Mouse (Mus musculus): ENCODE measurements around the gene Mgat2. TPM values are rescaled to one million over a fixed set of nuclear protein-coding genes. Genes with fewer than 3 reads are reported as not detected.

Gene Mgat2
- total RNA-seq, 2 experiments from 2014 or later, result 111 to 153 TPM

- no peak for ATAC-seq (replicated peaks; ENCODE audit: poor library complexity, severe bottlenecking)
Observed at GRCm38 (mm10) chr12:69175975-69176374, 8.0 kb upstream of the Mgat2 start.

- ATAC-seq (replicated peaks; ENCODE audit: poor library complexity, severe bottlenecking), result no peak
Observed at GRCm38 (mm10) chr12:69177526-69177925, 6.4 kb upstream of the Mgat2 start.

- ATAC-seq (replicated peaks; ENCODE audit: poor library complexity, severe bottlenecking), result no peak
Observed at GRCm38 (mm10) chr12:69179371-69179770, 4.6 kb upstream of the Mgat2 start.

- no peak for ATAC-seq (replicated peaks; ENCODE audit: poor library complexity, severe bottlenecking)
Observed at GRCm38 (mm10) chr12:69181800-69182199, 2.2 kb upstream of the Mgat2 start.

DNA sequence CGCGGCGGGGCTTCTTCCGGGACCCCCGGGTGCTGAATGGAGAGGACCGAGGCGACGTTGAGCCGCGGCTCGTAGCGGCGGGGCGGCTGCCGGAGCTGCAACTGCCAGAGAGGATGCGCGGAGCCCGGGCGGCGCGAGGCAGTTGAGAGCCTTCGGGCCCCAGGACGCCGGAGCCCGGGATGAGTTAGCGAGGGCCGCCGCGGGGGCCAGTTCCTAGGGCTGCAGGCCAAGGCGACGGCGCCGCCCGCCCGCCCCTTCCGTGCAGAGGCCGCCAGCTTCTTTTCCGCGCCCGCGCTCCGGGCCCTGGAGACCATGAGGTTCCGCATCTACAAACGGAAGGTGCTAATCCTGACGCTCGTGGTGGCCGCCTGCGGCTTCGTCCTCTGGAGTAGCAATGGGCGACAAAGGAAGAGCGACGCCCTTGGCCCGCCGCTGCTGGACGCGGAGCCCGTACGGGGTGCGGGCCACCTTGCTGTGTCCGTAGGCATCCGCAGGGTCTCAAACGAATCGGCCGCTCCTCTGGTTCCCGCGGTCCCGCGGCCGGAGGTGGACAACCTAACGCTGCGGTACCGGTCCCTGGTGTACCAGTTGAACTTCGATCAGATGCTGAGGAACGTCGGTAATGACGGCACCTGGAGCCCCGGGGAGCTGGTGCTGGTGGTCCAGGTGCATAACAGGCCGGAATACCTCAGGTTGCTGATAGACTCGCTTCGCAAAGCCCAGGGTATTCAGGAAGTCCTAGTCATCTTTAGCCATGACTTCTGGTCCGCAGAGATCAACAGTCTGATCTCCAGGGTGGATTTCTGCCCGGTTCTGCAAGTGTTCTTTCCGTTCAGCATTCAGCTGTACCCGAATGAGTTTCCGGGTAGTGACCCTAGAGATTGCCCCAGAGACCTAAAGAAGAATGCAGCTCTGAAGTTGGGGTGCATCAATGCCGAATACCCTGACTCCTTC lies 662 bp downstream of the Mgat2 start:
- ATAC-seq (replicated peaks; ENCODE audit: poor library complexity, severe bottlenecking), result peak; percentile 43

DNA sequence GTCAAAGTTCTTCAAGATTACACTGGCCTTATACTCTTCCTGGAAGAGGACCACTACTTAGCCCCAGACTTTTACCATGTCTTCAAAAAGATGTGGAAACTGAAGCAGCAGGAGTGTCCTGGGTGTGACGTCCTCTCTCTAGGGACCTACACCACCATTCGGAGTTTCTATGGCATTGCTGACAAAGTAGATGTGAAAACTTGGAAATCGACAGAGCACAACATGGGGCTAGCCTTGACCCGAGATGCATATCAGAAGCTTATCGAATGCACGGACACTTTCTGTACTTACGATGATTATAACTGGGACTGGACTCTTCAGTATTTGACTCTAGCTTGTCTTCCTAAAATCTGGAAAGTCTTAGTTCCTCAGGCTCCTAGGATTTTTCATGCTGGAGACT lies 1.4 kb downstream of the Mgat2 start:
- no peak for ATAC-seq (replicated peaks; ENCODE audit: poor library complexity, severe bottlenecking)

- ATAC-seq (replicated peaks; ENCODE audit: poor library complexity, severe bottlenecking), result no peak
Observed at GRCm38 (mm10) chr12:69186811-69187471, 3.0 kb downstream of the Mgat2 start.

- ATAC-seq (replicated peaks; ENCODE audit: poor library complexity, severe bottlenecking), result no peak
Observed at GRCm38 (mm10) chr12:69190074-69190473, 6.1 kb downstream of the Mgat2 start.

DNA sequence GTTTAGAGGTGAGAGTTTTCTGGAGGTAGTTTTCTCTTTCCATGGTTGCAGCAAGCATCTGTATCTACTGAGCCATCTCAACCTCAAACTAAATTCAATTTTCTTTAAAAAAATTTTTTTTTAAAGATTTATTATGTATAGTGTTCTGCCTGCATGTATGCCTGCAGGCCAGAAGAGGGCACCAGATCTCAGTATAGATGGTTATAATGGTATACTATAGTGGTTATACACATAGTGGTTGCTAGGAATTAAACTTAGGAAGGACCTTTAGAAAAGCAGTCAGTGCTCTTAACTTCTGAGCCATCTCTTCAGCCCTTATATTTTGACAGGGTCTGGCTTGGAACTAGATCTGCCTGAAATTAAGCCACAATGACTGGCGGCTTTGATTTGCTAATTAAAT lies 6.6 kb downstream of the Mgat2 start:
- ATAC-seq (replicated peaks; ENCODE audit: poor library complexity, severe bottlenecking), result peak; percentile 64

- no peak for ATAC-seq (replicated peaks; ENCODE audit: poor library complexity, severe bottlenecking)
Observed at GRCm38 (mm10) chr12:69191396-69191795, 7.4 kb downstream of the Mgat2 start.

DNA sequence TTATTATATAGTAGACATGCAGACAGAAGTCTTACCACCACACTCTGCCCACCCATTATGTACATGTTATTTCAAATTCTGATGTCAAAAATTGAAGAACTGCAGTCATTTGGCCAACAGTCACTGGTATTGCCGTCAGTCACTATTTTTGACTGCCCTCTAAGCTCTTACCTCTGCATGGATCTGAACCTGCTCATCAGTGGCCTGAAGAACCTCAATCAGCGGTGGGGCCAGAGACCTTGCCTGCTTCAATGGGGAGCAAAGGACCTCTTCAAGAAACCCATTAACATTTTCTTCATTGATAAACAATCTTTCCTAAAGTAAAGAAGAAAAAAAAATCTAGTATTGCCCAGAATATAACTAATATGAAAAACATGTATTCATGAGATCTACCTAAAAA lies 8.7 kb downstream of the Mgat2 start:
- ATAC-seq (replicated peaks; ENCODE audit: poor library complexity, severe bottlenecking), result no peak

- ATAC-seq (replicated peaks; ENCODE audit: poor library complexity, severe bottlenecking), result peak; percentile 82
Observed at GRCm38 (mm10) chr12:69196444-69197377, 12.8 kb downstream of the Mgat2 start, which contains the start of gene Gm49383. Gene Gm49383 (minus strand): TSS chr12:69197104.

- peak; percentile 59 for ATAC-seq (replicated peaks; ENCODE audit: poor library complexity, severe bottlenecking)
Observed at GRCm38 (mm10) chr12:69197378-69198163, 13.6 kb downstream of the Mgat2 start.

GRCm38 (mm10) chr12:69198164-69198535 lies 14.2 kb downstream of the Mgat2 start, which contains the start of gene Dnaaf2:
Gene Dnaaf2 (minus strand): TSS chr12:69198429.
- peak; percentile 21 for ATAC-seq (replicated peaks; ENCODE audit: poor library complexity, severe bottlenecking)

GRCm38 (mm10) chr12:69198985-69199384 lies 15.0 kb downstream of the Mgat2 start:
- ATAC-seq (replicated peaks; ENCODE audit: poor library complexity, severe bottlenecking), result no peak

DNA sequence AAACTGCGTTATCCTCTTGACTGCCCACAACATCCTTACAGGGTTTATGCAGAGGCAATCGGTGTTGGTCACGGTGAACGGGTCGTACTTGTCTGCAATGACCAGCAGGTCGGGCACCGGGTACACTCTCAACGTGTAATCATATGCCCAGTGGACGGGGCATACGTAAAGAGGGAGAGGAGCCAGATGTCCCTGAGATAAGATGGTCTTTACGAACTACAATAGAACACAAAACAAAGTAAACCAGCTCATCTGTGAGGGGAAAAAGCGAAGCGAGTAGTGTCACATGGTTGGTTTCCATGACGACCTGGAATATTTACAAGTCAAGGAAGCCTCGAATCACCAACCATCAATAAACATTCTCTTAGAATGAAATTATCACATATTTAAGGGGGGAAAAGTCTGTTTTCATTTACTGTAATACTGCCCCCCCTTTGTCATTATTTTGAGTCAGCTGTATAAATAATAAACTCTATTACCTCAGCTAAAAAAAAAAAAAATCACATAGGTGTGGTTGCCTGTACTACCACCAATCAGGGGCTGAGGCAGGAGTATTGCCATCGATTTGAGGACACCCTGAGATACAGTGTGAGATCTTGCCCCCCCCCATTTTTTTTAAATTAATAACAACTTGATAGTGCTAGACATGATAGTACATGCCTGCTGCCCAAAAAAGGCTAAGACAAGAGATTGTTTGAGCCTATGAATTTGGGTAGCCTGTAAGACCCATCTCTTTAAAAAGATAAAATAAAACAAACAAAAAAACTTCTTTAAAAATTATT lies 20.3 kb downstream of the Mgat2 start, which contains the start of gene Gm49384:
Gene Gm49384 (minus strand): TSS at position 216 of the 782 bp plus-strand sequence.
- no peak for ATAC-seq (replicated peaks; ENCODE audit: poor library complexity, severe bottlenecking)

DNA sequence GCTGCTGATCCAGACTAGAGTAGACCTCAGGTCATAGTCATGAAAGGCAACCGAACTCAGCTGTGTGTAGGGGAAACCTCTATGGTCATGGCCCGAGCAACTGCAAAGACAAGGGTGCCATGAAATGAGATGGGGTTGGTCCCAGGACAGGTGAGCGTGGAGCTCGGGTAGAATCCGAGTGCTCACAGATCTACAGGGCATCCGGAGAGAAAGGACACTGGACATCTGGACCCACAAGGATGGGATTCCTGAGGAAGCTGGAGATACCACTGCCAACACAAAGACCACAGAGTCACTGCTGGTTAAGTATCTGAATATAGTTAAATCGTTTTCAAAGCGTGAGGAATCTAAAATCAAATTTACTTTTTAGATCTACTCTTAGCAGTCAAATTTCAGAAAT lies 23.4 kb downstream of the Mgat2 start:
- no peak for ATAC-seq (replicated peaks; ENCODE audit: poor library complexity, severe bottlenecking)

DNA sequence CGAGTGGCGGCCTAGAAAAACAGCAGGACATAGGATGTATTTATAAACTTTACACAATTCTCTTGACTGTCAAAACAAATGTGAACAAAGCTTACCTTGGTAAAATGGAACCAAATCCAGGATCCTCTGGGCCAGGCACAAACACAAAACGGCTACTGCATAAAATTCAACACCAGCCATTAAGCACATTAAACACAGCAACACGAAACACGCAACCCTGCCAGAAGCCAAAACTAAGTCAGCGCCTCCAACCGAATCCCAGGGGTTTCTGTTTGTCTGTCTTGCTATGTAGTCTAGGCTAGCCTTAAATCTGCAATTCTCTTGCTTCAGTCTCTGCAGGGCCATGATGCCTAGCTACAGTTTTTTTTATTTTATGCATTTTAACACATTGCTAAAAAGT lies 24.0 kb downstream of the Mgat2 start:
- no peak for ATAC-seq (replicated peaks; ENCODE audit: poor library complexity, severe bottlenecking)

- no peak for ATAC-seq (replicated peaks; ENCODE audit: poor library complexity, severe bottlenecking)
Observed at GRCm38 (mm10) chr12:69208520-69208919, 24.6 kb downstream of the Mgat2 start.

All from granulocyte monocyte progenitor cell, adult 5-6 weeks (primary cell).